ENCODE assay signal across 8 mouse cellular contexts in genomic region chr5:124187508-124188311, GRCm38 (mm10).
A peak's percentile ranks its signal among the peaks of the same experiment; 100 is the strongest.
DNase-seq lines count a peak whose midpoint lies in the region; ATAC-seq lines count a peak whose summit lies in the region.

No protein-coding gene starts in this region.

- DNase-seq in cerebellum, adult 9-11 months: peak; percentile 69
- DNase-seq in cerebellum, postnatal 4 days (ENCODE audit: low spot score in 2 of 2): no peak
- peak; percentile 60 for DNase-seq in CD4-positive, CD25-positive, alpha-beta regulatory T cell, adult 2 months (ENCODE audit: low read depth, low spot score)
- DNase-seq in layer of hippocampus, postnatal 36 days: peak; percentile 61 to 65
- DNase-seq in naive thymus-derived CD4-positive, alpha-beta T cell, adult 2 months (ENCODE audit: low read depth): peak; percentile 57
- DNase-seq in Muller cell, postnatal 12 days (ENCODE audit: inconsistent ontology term): no peak

- ATAC-seq in frontal cortex, adult (ENCODE audit: low TSS enrichment): peak; percentile 13
- ATAC-seq in monocyte, adult 5-6 weeks (replicated peaks; ENCODE audit: insufficient number of reproducible peaks, low FRiP score, low TSS enrichment, poor library complexity, severe bottlenecking): no peak

Comparison
In these comparisons a context has a peak if more than half of its experiments do, and no peak if none do; other contexts are left out.
1. DNase-seq: peak in cerebellum, adult 9-11 months (single experiment), CD4-positive, CD25-positive, alpha-beta regulatory T cell, adult 2 months (single experiment), layer of hippocampus, postnatal 36 days (2 of 2) and naive thymus-derived CD4-positive, alpha-beta T cell, adult 2 months (single experiment); none in cerebellum, postnatal 4 days (0 of 2) and Muller cell, postnatal 12 days (single experiment).